Mouse (Mus musculus): ENCODE measurements around the gene Oma1.

DNA sequence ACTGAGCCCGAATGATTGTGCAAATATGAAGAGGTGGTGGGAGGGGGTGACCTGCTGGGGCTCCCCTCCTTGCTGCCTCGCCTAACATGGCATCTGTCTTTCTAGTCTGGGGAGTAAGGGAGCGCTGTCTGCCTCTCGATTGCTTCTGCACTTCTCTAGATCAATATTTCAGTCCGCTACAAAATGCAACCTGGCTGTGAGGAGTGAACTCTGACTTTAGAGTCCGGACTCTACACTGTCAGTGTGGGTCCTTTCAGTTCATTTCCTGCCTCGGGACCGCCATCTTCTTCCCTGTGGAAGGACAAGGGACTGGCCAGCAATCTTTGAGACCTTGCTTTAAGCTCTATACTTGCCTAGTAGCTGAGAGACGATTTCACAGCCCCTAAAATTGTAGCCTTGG, 82.3 kb downstream of the Oma1 start:
- no peak for TF ChIP-seq POLR2A (IDR thresholded peaks at IDR 0.05; ENCODE audit: extremely low read depth, insufficient read depth, low read length)
- 0 out of 2 replicates have a peak, but pooled peaks have one; percentile 17 for TF ChIP-seq CTCF (IDR thresholded peaks at IDR 0.05; ENCODE audit: low read depth, low read length)
